In genomic region chr1:153133865-153134781, GRCm38 (mm10) we compare ENCODE assay signal across 8 mouse cellular contexts. TPM values are rescaled to one million over a fixed set of nuclear protein-coding genes. Genes with fewer than 3 reads are reported as not detected.
DNase-seq lines count a peak whose midpoint lies in the region; ATAC-seq and TF ChIP-seq lines count a peak whose summit lies in the region.

No protein-coding gene starts in this region.

- no peak overlapping the region for H3K4me2 ChIP-seq in hindbrain, embryonic 16.5 days (ENCODE audit: low read length)
- H3K4me2 ChIP-seq in myocyte (ENCODE audit: low read depth): peak overlapping the region; percentile 18

- intact Hi-C loops in left cerebral cortex, postnatal 4 days (cut with DNase I): no loop called here

- peak overlapping the region; percentile 64 for H3K27ac ChIP-seq in hindbrain, embryonic 16.5 days (ENCODE audit: low read depth, low read length)

- ATAC-seq in hindbrain, embryonic 16.5 days: peak; percentile 86

- peak; percentile 18 for DNase-seq in left cerebral cortex, postnatal 4 days
- DNase-seq in left cerebral cortex, adult 11 months (ENCODE audit: low spot score): no peak
- peak; percentile 70 for DNase-seq in gastrocnemius, postnatal 25 days
- no peak for DNase-seq in cerebellum, adult 8-10 months
- no peak for DNase-seq in cerebellum, adult 11 months
- DNase-seq in cerebellum, postnatal 14 days: no peak

- H3K4me1 ChIP-seq in hindbrain, embryonic 16.5 days (ENCODE audit: control insufficient read depth, insufficient read depth, low read depth, low read length): no peaks in the 10 kb centered on the region

- H3K9ac ChIP-seq in hindbrain, embryonic 16.5 days (ENCODE audit: low read depth, low read length): no peak overlapping the region

- no peak for TF ChIP-seq POLR2A in myocyte (IDR thresholded peaks at IDR 0.05; ENCODE audit: insufficient read length, low read depth)

- 23% methylated on average over 9 of the region's 9 CpGs for WGBS in hindbrain, embryonic 16.5 days

- no peaks in the 10 kb centered on the region for H3K9me3 ChIP-seq in hindbrain, embryonic 16.5 days (ENCODE audit: control insufficient read depth, low read length)

- no peak overlapping the region for H3K4me3 ChIP-seq in hindbrain, embryonic 16.5 days (ENCODE audit: low read length)
- H3K4me3 ChIP-seq in myocyte: no peak overlapping the region

- H3K27me3 ChIP-seq in hindbrain, embryonic 16.5 days (replicated peaks; ENCODE audit: control insufficient read depth, insufficient read depth, low read length): no peaks in the 10 kb centered on the region
- H3K27me3 ChIP-seq in myocyte (ENCODE audit: control insufficient read depth, insufficient read depth, insufficient read length): no peaks in the 10 kb centered on the region

- no peaks in the 10 kb centered on the region for H3K79me2 ChIP-seq in myocyte (ENCODE audit: control insufficient read depth, insufficient read depth)

- H3K36me3 ChIP-seq in hindbrain, embryonic 16.5 days (ENCODE audit: control insufficient read depth, insufficient read depth, low read length): no peaks in the 10 kb centered on the region
- no peaks in the 10 kb centered on the region for H3K36me3 ChIP-seq in myocyte (ENCODE audit: control insufficient read depth, insufficient read depth)

- H3ac ChIP-seq in myocyte (ENCODE audit: control insufficient read depth, insufficient read length): no peak overlapping the region

TF ChIP-seq in myocyte, 11 proteins besides CTCF, POLR2A, EP300 and RAD21:
- TF ChIP-seq POLR2AphosphoS2 (IDR thresholded peaks at IDR 0.05; ENCODE audit: insufficient read length, low read depth) (no peak), MYOD1 (IDR thresholded peaks at IDR 0.05; ENCODE audit: control insufficient read depth in 1 of 3, insufficient read length in 2 of 3, low read depth in 2 of 3) (no peak), CEBPB (IDR thresholded peaks at IDR 0.05; ENCODE audit: insufficient read depth, poor library complexity, severe bottlenecking) (no peak), MAX (IDR thresholded peaks at IDR 0.05; ENCODE audit: low read depth) (no peak), MYOG (IDR thresholded peaks at IDR 0.05; ENCODE audit: control insufficient read depth in 1 of 3, insufficient read depth in 1 of 3, insufficient read length in 2 of 3, low read depth in 2 of 3) (no peak), TCF3 (IDR thresholded peaks at IDR 0.05; ENCODE audit: insufficient read length, low read depth) (no peak), TCF12 (IDR thresholded peaks at IDR 0.05; ENCODE audit: insufficient read depth, poor library complexity, severe bottlenecking) (no peak)
TF ChIP-seq in myocyte: peak in this region for 0.

RNA-seq across cellular contexts. Expression of gene Lamc2, which starts 52.1 kb away (rescaled TPM):
- total RNA-seq in left cerebral cortex, postnatal 4 days (2021): 1 to 10 TPM; 2.9 to 3.4 TPM
- total RNA-seq in gastrocnemius, postnatal 25 days (2021): 1 to 10 TPM; 5.0 to 6.1 TPM
- polyA plus RNA-seq in hindbrain, embryonic 16.5 days (2015; fragmentation: Nextera tagmentation; extraction: Ambion mirVana): 2.5 and 2.6 TPM in 2 replicates
- 10.2 TPM for polyA plus RNA-seq in myocyte (2012; fragmentation: generic; extraction: Trizol)

Comparison
In these comparisons a context has a peak if more than half of its experiments do, and no peak if none do; other contexts are left out.
1. DNase-seq: peak in left cerebral cortex, postnatal 4 days (single experiment) and gastrocnemius, postnatal 25 days (single experiment); none in left cerebral cortex, adult 11 months (single experiment), cerebellum, adult 8-10 months (single experiment), cerebellum, adult 11 months (single experiment) and cerebellum, postnatal 14 days (0 of 2).